Mouse (Mus musculus) limb, embryonic 12.5 days (tissue): Measurements from ENCODE around the gene Dnm1. TPM values are rescaled to one million over a fixed set of nuclear protein-coding genes. Genes with fewer than 3 reads are reported as not detected.

Experiments used
- ATAC-seq: fragments of 200-750 bp; cut with Nextera tagmentation; 2 replicates; pipeline ENCODE4 v1.8.0; 2017; ENCODE audit warnings: low read depth, moderate TSS enrichment; ENCODE audit not compliant: insufficient number of reproducible peaks, insufficient read depth, low FRiP score, low TSS enrichment
- H3K27ac ChIP-seq: fragments of 300-500 bp; sonication (generic); 2 replicates; pipeline ENCODE4 v1.5.1; 2016; ENCODE audit warnings: mild to moderate bottlenecking, moderate library complexity
- H3K27me3 ChIP-seq: fragments of 300-500 bp; sonication (generic); 2 replicates; pipeline ENCODE4 v1.6.1; 2016; ENCODE audit warnings: mild to moderate bottlenecking, moderate library complexity
- H3K36me3 ChIP-seq: fragments of 300-500 bp; sonication (generic); 2 replicates; pipeline ENCODE4 v1.6.1; 2016; ENCODE audit warnings: mild to moderate bottlenecking, moderate library complexity
- H3K4me1 ChIP-seq: fragments of 300-500 bp; sonication (generic); replicated peaks from 2 replicates; pipeline ENCODE4 v1.6.1; 2016
- H3K4me2 ChIP-seq: fragments of 300-500 bp; sonication (generic); 2 replicates; pipeline ENCODE4 v1.6.1; 2016; ENCODE audit warnings: mild to moderate bottlenecking, moderate library complexity
- H3K4me3 ChIP-seq: fragments of 300-500 bp; sonication (generic); replicated peaks from 2 replicates; pipeline ENCODE4 v1.5.1; 2016; ENCODE audit warnings: mild to moderate bottlenecking
- H3K9ac ChIP-seq: fragments of 300-500 bp; sonication (generic); replicated peaks from 2 replicates; pipeline ENCODE4 v1.6.1; 2016; ENCODE audit warnings: mild to moderate bottlenecking, moderate library complexity
- H3K9me3 ChIP-seq: fragments of 300-500 bp; sonication (generic); 2 replicates; pipeline ENCODE4 v1.6.1; 2016; ENCODE audit warnings: mild to moderate bottlenecking, moderate library complexity
- WGBS: fragments of 180-500 bp; shearing (Covaris S2); methylation state at CpG from one replicate; pipeline ENCODE4 v1.1.7; 2016; 5-methylcytosine and 5-hydroxymethylcytosine counted together
- microRNA-seq: library from miRNA; unstranded; fragments of <30 nt; microRNA quantifications from one replicate; pipeline ENCODE4, GENCODE M21; 2017
- polyA plus RNA-seq: library from polyadenylated mRNA; unstranded; fragments of >200 nt; fragmentation: Nextera tagmentation; extraction: Ambion mirVana; gene quantifications from 2 replicates; pipeline ENCODE4 v1.2.1, GENCODE M21; 2016

Gene Dnm1
- polyA plus RNA-seq, 1 experiment from 2014 or later, result 38.8 TPM

- H3K27ac ChIP-seq, result peak within 1 kb of the TSS; percentile 50; the same call in 1 of the 2 replicates
Measured at GRCm38 (mm10) chr2:32259657-32260417, 93.3 kb downstream of the Dnm1 start, which contains the start of gene Uck1. TSS of gene Uck1 (minus strand) at chr2:32260159.

GRCm38 (mm10) chr2:32258887-32259533, 94.1 kb downstream of the Dnm1 start:
- Histone ChIP-seq H3K4me3 (peak overlapping the region; percentile 86), H3K36me3 (peaks cover 43% of the 10 kb centered on the region), H3K4me1 (peaks cover 13% of the 10 kb centered on the region), H3K9ac (peak overlapping the region; percentile 89), H3K27me3 (no peaks in the 10 kb centered on the region), H3K27ac (no peak overlapping the region), H3K4me2 (peak overlapping the region; percentile 78), H3K9me3 (no peaks in the 10 kb centered on the region)
- WGBS, result 61% methylated on average over 6 of the region's 6 CpGs
- no peak for ATAC-seq

More at GRCm38 (mm10) chr2:32259657-32260417, 93.3 kb downstream of the Dnm1 start, which contains the start of gene Uck1:
- Histone ChIP-seq H3K4me3 (peak within 1 kb of the TSS; percentile 86), H3K4me2 (peak within 1 kb of the TSS; percentile 78), H3K27me3 (no peaks in the 10 kb centered on the region), H3K9me3 (no peaks in the 10 kb centered on the region), H3K36me3 (peaks cover 35% of the 10 kb centered on the region), H3K9ac (peak within 1 kb of the TSS; percentile 89), H3K4me1 (peaks cover 13% of the 10 kb centered on the region)
- 2% methylated on average over 59 of the region's 59 CpGs for WGBS
- peak; percentile 83 for ATAC-seq

Small RNA genes within 50 kb of the gene (microRNA-seq; reads per million reads assigned to microRNA genes)
- 2.3 reads per million, percentile 2 among the genes with 10 or more reads in this experiment for gene Gm23363
- 2,160 reads per million, percentile 82 among the genes with 10 or more reads in this experiment for gene Mir199b

Other genes with a start within 250 kb of the Dnm1 start
- 69.2 and 89.9 TPM in 2 replicates for gene Prrc2b, start 202.3 kb downstream of the Dnm1 start, polyA plus RNA-seq
- 26.8 and 29.4 TPM in 2 replicates for gene Pomt1, start 116.7 kb downstream of the Dnm1 start, polyA plus RNA-seq
- 64.8 and 65.3 TPM in 2 replicates for gene Uck1, start 93.2 kb downstream of the Dnm1 start, polyA plus RNA-seq
- gene Golga2, start 66.0 kb downstream of the Dnm1 start, polyA plus RNA-seq, result 24.9 and 28.4 TPM in 2 replicates
- gene Swi5, start 65.3 kb downstream of the Dnm1 start, polyA plus RNA-seq, result 368 and 439 TPM in 2 replicates
- gene Ciz1, start 1.0 kb downstream of the Dnm1 start, polyA plus RNA-seq, result 55.4 and 62.1 TPM in 2 replicates
- gene 1110008P14Rik, start 28.6 kb upstream of the Dnm1 start, polyA plus RNA-seq, result 44.3 and 45.8 TPM in 2 replicates
- 0.95 TPM in 1 of 2 replicates, not detected in the other for gene Lcn2, start 34.9 kb upstream of the Dnm1 start, polyA plus RNA-seq
- gene Ptges2, start 42.6 kb upstream of the Dnm1 start, polyA plus RNA-seq, result 32.2 and 36.7 TPM in 2 replicates
- gene Naif1, start 97.1 kb upstream of the Dnm1 start, polyA plus RNA-seq, result 5.1 and 5.6 TPM in 2 replicates
- 26.0 and 28.3 TPM in 2 replicates for gene Slc25a25, start 98.1 kb upstream of the Dnm1 start, polyA plus RNA-seq
- gene Fam102a, start 182.0 kb upstream of the Dnm1 start, polyA plus RNA-seq, result 12.3 and 16.0 TPM in 2 replicates
- gene Dpm2, start 217.5 kb upstream of the Dnm1 start, polyA plus RNA-seq, result 99.3 and 99.7 TPM in 2 replicates
- gene Pip5kl1, start 221.5 kb upstream of the Dnm1 start, polyA plus RNA-seq, result 3.9 and 5.4 TPM in 2 replicates
- gene 9430097D07Rik, start 222.3 kb upstream of the Dnm1 start, polyA plus RNA-seq, result 0.55 TPM in 1 of 2 replicates, not detected in the other
- gene St6galnac4, start 233.8 kb upstream of the Dnm1 start, polyA plus RNA-seq, result 29.8 and 29.9 TPM in 2 replicates
- 23.4 and 23.7 TPM in 2 replicates for gene St6galnac6, start 246.4 kb upstream of the Dnm1 start, polyA plus RNA-seq